Mouse (Mus musculus): Measurements from ENCODE around the gene Atg16l2.

Atg16l2 gene

DNA sequence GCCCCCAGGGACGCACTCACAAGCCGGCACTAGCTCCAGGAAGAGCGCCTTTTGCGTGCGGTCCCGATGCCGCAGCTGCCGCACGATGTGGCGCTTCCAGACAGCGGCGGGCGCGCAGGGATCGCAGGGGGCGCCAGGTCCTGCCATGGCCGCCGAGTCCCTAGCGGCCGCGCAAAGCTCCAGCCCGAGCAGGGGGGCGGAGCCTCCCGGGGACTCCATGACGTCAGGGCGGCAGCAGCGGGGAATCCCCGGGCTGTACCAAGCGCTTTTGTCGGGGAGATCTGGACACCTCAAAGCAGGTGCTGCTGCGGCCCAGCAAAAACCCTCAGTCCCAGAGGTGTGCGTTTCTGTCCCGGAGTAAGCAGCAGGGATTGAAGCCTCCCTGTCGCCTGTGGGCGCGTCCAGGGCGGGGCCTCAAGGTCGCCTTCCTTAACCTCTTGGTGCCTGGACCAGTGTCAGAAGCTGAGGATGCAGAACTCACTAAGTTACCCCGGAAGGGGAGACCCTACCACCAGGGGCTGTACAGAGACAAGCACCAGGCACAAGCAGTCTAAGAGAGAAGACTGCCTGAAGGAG, at the start of gene Atg16l2:
TSS of gene Atg16l2 (minus strand) at position 371 of the 576 bp plus-strand sequence.
- DNase-seq (ENCODE audit: low read depth, low spot score) = peak; percentile 94

DNA sequence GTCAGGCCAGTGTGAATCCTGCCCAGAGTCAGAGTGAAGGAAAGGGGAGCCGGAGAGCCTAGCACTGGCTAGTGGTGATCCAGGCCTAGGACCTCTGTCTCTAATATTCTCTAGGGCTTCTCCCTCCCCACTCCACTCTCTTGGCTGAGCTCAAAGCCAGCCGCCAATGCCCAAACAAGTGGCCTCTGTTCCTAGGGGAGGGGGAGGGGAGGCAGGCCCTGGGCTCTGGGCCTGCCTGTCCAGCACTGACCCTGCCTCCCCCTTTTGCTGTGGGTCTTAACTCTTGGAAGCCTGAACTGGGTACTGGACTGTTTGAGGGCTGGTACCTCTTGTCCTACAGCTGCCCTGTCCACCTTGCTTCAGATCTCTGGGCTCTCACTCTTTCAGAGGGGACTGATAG, 47.8 kb upstream of the Atg16l2 start:
- DNase-seq (ENCODE audit: low read depth, low spot score) = no peak

- no peak for DNase-seq (ENCODE audit: low read depth, low spot score)
These were observed 46.3 kb upstream of the Atg16l2 start for GRCm38 (mm10) chr7:101348312-101348711.

DNA sequence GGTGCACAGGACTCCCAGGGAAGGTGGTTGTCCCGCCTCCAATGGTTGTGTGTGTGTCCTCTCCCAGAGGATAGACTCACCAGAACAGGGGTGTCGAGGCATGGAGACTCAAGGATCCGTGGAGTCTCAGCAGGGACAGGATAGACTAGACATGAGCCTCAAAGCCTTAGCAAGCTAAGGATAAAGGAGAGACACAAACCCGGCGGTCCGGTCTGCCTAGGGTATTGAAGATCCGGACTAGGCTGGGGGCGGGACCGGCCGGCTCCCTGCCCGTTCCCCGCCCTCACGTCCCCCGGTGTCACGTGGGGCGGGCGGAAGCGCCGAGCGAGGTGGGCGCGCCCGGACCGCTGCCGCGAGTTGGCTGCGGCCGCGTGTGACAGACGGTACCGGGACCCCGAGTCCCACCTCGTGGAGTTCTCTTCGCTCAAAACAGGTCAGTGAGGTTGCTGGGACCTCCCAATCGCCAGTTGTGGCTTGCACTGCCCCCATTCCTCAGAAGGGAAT, 45.8 kb upstream of the Atg16l2 start, which contains the start of gene Arap1:
TSS of gene Arap1 (plus strand) at position 301 of the 504 bp plus-strand sequence.
- DNase-seq (ENCODE audit: low read depth, low spot score) = no peak

DNA sequence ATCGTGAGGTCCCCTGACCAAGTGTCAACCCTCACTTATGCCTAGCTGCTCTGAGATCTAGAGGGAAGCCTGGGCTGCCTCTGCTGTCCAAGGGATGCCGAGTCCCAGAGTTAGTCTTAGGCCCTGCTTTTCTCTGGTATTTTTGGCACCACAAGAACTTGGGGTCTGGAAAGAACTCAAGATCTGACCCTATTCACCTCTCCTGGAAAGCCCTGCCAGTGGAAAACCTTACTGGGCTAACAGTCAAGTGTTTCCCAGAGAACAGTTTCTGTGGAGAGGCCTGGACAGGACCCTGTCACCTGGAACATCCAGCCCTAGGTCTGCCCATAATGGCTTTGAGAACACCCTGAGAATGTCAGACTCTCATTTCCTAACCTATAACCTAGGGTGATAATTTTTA, 44.9 kb upstream of the Atg16l2 start:
- DNase-seq (ENCODE audit: low read depth, low spot score) = no peak

- no peak for DNase-seq (ENCODE audit: low read depth, low spot score)
These were observed 42.8 kb upstream of the Atg16l2 start for GRCm38 (mm10) chr7:101344892-101345291.

DNA sequence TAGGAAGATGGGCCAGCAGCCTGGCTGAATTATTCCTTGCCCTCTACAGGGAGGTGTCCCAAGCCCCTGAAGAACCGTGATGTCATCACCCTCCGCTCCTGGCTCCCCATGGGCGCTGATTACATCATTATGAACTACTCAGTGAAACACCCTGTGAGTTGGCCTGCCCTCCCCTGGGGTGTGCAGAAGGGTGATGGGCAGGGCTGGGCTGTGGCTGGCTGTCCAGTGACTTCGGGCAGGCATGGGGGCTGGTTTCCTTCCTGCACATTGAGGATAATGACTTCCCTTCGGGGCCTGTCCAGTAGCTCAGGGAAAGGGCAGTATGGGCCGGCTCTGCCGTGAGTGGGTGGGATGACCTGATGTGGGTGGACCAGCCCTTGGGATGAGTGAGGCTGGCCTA, 41.1 kb upstream of the Atg16l2 start:
- DNase-seq (ENCODE audit: low read depth, low spot score) = no peak

GRCm38 (mm10) chr7:101341405-101341804, 39.4 kb upstream of the Atg16l2 start:
- no peak for DNase-seq (ENCODE audit: low read depth, low spot score)

GRCm38 (mm10) chr7:101337401-101337800, 35.4 kb upstream of the Atg16l2 start:
- peak; percentile 37 for DNase-seq (ENCODE audit: low read depth, low spot score)

DNA sequence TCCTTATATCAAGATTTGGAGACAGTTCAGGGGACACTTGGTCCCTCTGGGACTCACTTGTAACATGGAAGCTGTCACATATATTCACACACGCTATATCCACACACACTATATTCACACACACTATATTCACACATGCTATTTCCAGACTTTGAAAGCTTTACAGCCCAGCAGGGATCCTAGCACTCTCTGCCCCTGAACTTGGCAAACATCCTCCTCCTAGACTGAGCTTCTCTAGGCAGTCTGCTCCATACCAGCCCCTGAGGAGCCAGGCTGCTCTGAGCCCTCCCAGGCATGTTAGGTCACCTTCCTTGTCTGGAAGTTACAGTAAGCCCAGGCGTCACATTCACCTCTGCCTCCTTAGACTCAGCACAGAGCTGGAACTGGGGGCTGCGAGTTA, 34.6 kb upstream of the Atg16l2 start:
- DNase-seq (ENCODE audit: low read depth, low spot score) = no peak

DNA sequence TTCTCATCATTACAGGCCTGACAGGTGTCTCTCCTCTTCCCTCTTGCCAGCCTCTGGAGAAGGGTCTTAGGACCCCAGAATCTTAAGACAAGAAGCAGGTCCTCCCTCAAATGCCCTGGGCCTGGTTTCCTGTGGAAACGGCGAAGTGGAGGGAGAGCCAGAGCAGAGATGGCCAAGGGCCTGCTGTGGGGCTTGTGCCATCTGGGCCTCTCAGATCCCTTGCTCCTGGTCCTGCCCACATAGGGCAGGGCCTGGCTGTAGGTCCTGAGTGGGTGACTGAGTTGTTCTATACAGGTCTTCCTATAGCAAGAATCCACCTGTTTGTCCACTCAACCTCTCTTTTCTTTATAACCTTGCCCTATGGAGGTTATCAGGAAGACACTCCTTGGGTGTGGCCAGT, 33.2 kb upstream of the Atg16l2 start:
- no peak for DNase-seq (ENCODE audit: low read depth, low spot score)

- DNase-seq (ENCODE audit: low read depth, low spot score) = no peak
These were observed 30.2 kb upstream of the Atg16l2 start for GRCm38 (mm10) chr7:101332045-101332831.

GRCm38 (mm10) chr7:101330841-101331173, 28.8 kb upstream of the Atg16l2 start:
- no peak for DNase-seq (ENCODE audit: low read depth, low spot score)

DNA sequence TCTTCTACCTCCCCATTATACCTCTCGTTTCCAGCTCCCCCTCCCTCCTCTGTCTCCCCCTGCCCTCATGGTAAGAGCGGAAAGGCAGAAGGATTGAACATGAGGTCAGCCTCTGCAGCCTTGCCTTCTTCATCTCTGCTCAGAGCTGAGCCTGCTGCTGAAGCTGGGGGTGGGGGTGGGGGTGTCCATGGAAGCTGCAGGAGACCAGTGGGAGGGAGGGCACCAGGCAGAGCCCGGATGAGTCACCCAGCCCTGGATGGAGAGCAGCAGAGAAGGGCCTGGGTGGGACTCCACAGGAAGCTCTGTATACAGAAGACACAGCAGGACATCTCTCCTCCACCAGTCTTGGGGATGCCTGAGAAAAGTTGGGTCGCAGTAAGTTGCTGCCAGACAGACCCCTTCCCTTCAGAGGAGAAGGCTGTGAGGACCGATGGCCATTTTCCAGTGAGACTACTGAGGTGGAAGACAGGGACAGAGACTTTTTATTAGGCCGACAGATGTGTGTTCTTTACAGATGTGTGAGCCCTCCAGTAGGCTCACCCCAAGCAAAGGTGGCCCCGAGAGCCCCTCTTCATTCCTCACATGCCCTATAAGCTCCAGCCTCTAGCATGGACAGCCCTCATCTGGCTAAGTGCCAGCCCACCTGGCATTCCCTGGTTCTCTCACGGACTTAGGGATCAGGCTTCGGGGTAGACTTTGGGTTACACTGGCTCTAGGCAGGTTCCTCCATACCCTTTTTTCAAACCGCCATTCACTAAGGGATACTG, 28.2 kb upstream of the Atg16l2 start:
- DNase-seq (ENCODE audit: low read depth, low spot score) = no peak

DNA sequence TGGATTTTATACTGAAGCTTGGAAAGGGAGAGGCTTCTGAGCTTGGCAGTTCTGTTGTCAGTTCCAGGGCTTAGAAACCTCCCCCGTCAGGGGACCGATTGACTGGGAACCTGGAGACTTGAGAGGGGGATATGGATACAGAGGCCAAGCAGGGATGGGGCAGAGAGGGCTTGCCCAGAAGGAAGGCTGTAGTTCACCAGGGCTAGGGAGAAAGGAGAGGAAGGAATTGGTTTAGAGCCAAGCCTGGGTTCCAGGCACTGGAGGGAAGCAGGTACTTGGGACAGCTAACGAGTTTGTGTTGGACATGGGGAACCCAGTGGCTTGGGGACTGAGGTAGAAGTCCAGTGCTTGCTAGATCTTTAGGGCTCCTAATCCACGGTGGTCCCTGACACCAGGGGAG, 27.6 kb upstream of the Atg16l2 start:
- DNase-seq (ENCODE audit: low read depth, low spot score) = no peak

- DNase-seq (ENCODE audit: low read depth, low spot score) = no peak
These were observed 26.6 kb upstream of the Atg16l2 start for GRCm38 (mm10) chr7:101328621-101329158.

DNA sequence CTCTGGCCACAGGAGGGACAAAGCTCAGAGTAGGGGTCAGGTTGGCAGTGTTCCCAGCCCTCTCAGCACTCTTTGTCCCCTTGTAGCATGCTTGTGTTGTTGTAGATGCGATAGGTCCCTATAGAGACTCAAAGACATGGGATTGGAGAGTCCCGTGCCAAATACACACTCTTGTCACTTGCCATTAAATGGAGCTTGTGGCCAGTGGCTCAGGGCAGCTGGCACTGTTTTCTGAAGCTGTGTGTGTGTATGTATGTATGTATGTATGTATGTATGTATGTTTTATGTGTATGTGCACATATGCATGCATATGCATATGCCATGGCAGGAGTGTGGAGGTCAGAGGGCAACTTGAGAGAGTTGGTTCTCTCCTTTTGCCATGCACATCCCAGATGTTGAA, 25.7 kb upstream of the Atg16l2 start:
- DNase-seq (ENCODE audit: low read depth, low spot score) = no peak

GRCm38 (mm10) chr7:101327263-101327662, 25.2 kb upstream of the Atg16l2 start:
- no peak for DNase-seq (ENCODE audit: low read depth, low spot score)

- no peak for DNase-seq (ENCODE audit: low read depth, low spot score)
These were observed 24.0 kb upstream of the Atg16l2 start for GRCm38 (mm10) chr7:101326006-101326405.

DNA sequence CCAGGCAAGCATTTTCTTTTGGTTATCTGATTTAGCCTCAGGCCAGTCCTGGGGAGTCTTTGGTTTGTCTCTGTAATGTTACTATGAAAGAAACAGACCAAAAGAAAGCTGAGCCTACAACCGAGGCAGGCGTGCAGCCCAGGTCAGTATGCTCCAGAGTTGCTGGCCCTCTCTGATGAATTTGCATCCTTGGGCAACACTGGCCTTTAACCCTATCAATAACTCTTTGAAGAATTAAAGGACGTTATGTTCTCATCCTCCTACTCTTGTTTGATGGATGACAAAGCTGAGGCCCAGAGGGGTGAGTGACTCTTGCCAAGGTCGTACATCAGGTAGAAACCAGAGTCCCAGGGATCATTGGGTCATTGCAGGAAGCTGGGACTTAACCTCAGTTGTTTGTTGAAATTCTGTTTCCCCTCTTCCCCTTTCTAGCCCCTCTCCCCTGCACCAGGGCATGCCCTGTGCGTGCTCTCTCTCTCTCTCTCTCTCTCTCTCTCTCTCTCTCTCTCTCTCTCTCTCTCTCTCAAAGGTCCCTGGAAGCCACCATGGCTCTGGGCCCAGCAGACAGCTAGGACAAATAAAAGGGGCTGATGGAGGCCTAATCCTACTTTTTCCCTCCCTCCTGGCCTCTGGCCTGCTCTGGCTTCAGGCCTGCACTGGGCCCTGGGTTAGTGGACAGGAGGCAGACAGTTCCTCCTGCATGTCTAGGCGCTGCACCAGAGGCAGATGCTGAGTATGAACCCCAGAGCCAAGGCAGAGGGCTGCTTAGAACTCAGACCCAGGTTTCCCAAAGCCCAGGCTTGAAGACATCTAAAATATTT, 22.3 kb upstream of the Atg16l2 start:
- DNase-seq (ENCODE audit: low read depth, low spot score) = no peak

GRCm38 (mm10) chr7:101323141-101323594, 21.1 kb upstream of the Atg16l2 start:
- no peak for DNase-seq (ENCODE audit: low read depth, low spot score)
